Mouse (Mus musculus): ENCODE data around the gene Manbal. TPM values are rescaled to one million over a fixed set of nuclear protein-coding genes. Genes with fewer than 3 reads are reported as not detected.

Manbal gene
- polyA plus RNA-seq, 1 experiment from 2014 or later = 36.2 TPM

- 43% methylated on average over 5 of the region's 5 CpGs for WGBS
- no peaks in the 10 kb centered on the region for H3K9me3 ChIP-seq (ENCODE audit: control insufficient read depth, low read length)
- no peaks in the 10 kb centered on the region for H3K36me3 ChIP-seq (ENCODE audit: control insufficient read depth, insufficient read depth, low read length)
These were observed 28.7 kb upstream of the Manbal start for GRCm38 (mm10) chr2:157338663-157339062.

GRCm38 (mm10) chr2:157339532-157339931 lies 27.9 kb upstream of the Manbal start:
- Histone ChIP-seq H3K4me1 (replicated peaks; ENCODE audit: control insufficient read depth, insufficient read depth, low read length) (peaks cover 14% of the 10 kb centered on the region), H3K27ac (ENCODE audit: low read depth, low read length) (peak overlapping the region; percentile 88), H3K4me2 (replicated peaks; ENCODE audit: low read depth, low read length) (no peak overlapping the region), H3K9ac (ENCODE audit: low read depth, low read length) (peak overlapping the region; percentile 38; the same call in 1 of the 2 replicates), H3K4me3 (ENCODE audit: low read depth, low read length) (no peak overlapping the region), H3K27me3 (ENCODE audit: control insufficient read depth, insufficient read depth, low read length) (no peaks in the 10 kb centered on the region), H3K36me3 (ENCODE audit: control insufficient read depth, insufficient read depth, low read length) (no peaks in the 10 kb centered on the region), H3K9me3 (ENCODE audit: control insufficient read depth, low read length) (no peaks in the 10 kb centered on the region)
- no peak for ATAC-seq (ENCODE audit: low FRiP score)
- WGBS = 73% methylated on average over 7 of the region's 7 CpGs
- no peak for DNase-seq (ENCODE audit: low spot score)

More at GRCm38 (mm10) chr2:157338663-157339062, 28.7 kb upstream of the Manbal start:
- ATAC-seq (ENCODE audit: low FRiP score) = no peak
- Histone ChIP-seq H3K4me3 (ENCODE audit: low read depth, low read length) (no peak overlapping the region), H3K4me2 (replicated peaks; ENCODE audit: low read depth, low read length) (no peak overlapping the region), H3K27me3 (ENCODE audit: control insufficient read depth, insufficient read depth, low read length) (no peaks in the 10 kb centered on the region), H3K9ac (ENCODE audit: low read depth, low read length) (no peak overlapping the region), H3K4me1 (replicated peaks; ENCODE audit: control insufficient read depth, insufficient read depth, low read length) (peaks cover 14% of the 10 kb centered on the region), H3K27ac (ENCODE audit: low read depth, low read length) (no peak overlapping the region)
- DNase-seq (ENCODE audit: low spot score) = peak; percentile 88

- no peak overlapping the region for H3K4me3 ChIP-seq (ENCODE audit: low read depth, low read length)
- H3K27me3 ChIP-seq (ENCODE audit: control insufficient read depth, insufficient read depth, low read length) = no peaks in the 10 kb centered on the region
- H3K9me3 ChIP-seq (ENCODE audit: control insufficient read depth, low read length) = no peaks in the 10 kb centered on the region
- DNase-seq (ENCODE audit: low spot score) (peak; percentile 66), ATAC-seq (ENCODE audit: low FRiP score) (peak; percentile 52)
- no peak overlapping the region for H3K4me2 ChIP-seq (replicated peaks; ENCODE audit: low read depth, low read length)
- H3K36me3 ChIP-seq (ENCODE audit: control insufficient read depth, insufficient read depth, low read length) = no peaks in the 10 kb centered on the region
- H3K27ac ChIP-seq (ENCODE audit: low read depth, low read length) = peak overlapping the region; percentile 88
- WGBS = 13% methylated on average over 7 of the region's 7 CpGs
- peak overlapping the region; percentile 32 for H3K9ac ChIP-seq (ENCODE audit: low read depth, low read length)
- H3K4me1 ChIP-seq (replicated peaks; ENCODE audit: control insufficient read depth, insufficient read depth, low read length) = peaks cover 14% of the 10 kb centered on the region
These were observed 27.1 kb upstream of the Manbal start for GRCm38 (mm10) chr2:157340221-157340741.

GRCm38 (mm10) chr2:157341554-157342270 lies 25.7 kb upstream of the Manbal start:
- Histone ChIP-seq H3K4me2 (replicated peaks; ENCODE audit: low read depth, low read length) (no peak overlapping the region), H3K27ac (ENCODE audit: low read depth, low read length) (peak overlapping the region; percentile 88), H3K4me3 (ENCODE audit: low read depth, low read length) (no peak overlapping the region), H3K9ac (ENCODE audit: low read depth, low read length) (peak overlapping the region; percentile 46), H3K9me3 (ENCODE audit: control insufficient read depth, low read length) (no peaks in the 10 kb centered on the region), H3K4me1 (replicated peaks; ENCODE audit: control insufficient read depth, insufficient read depth, low read length) (peaks cover 14% of the 10 kb centered on the region), H3K36me3 (ENCODE audit: control insufficient read depth, insufficient read depth, low read length) (no peaks in the 10 kb centered on the region), H3K27me3 (ENCODE audit: control insufficient read depth, insufficient read depth, low read length) (no peaks in the 10 kb centered on the region)
- peak; percentile 30; the same call in 1 of the 2 replicates for ATAC-seq (ENCODE audit: low FRiP score)
- 44% methylated on average over 11 of the region's 11 CpGs for WGBS
- peak; percentile 93 for DNase-seq (ENCODE audit: low spot score)

GRCm38 (mm10) chr2:157342328-157342926 lies 25.0 kb upstream of the Manbal start:
- DNase-seq (ENCODE audit: low spot score) = no peak
- no peak overlapping the region for H3K4me2 ChIP-seq (replicated peaks; ENCODE audit: low read depth, low read length)
- no peak for ATAC-seq (ENCODE audit: low FRiP score)

GRCm38 (mm10) chr2:157343337-157343736 lies 24.1 kb upstream of the Manbal start:
- Histone ChIP-seq H3K4me1 (replicated peaks; ENCODE audit: control insufficient read depth, insufficient read depth, low read length) (peaks cover 16% of the 10 kb centered on the region), H3K36me3 (ENCODE audit: control insufficient read depth, insufficient read depth, low read length) (no peaks in the 10 kb centered on the region), H3K27ac (ENCODE audit: low read depth, low read length) (no peak overlapping the region), H3K9me3 (ENCODE audit: control insufficient read depth, low read length) (no peaks in the 10 kb centered on the region), H3K9ac (ENCODE audit: low read depth, low read length) (no peak overlapping the region), H3K4me3 (ENCODE audit: low read depth, low read length) (no peak overlapping the region), H3K4me2 (replicated peaks; ENCODE audit: low read depth, low read length) (no peak overlapping the region), H3K27me3 (ENCODE audit: control insufficient read depth, insufficient read depth, low read length) (no peaks in the 10 kb centered on the region)
- DNase-seq (ENCODE audit: low spot score) = no peak
- ATAC-seq (ENCODE audit: low FRiP score) = no peak
- 57% methylated on average over 6 of the region's 6 CpGs for WGBS

More at GRCm38 (mm10) chr2:157342328-157342926, 25.0 kb upstream of the Manbal start:
- H3K27me3 ChIP-seq (ENCODE audit: control insufficient read depth, insufficient read depth, low read length) = no peaks in the 10 kb centered on the region
- H3K9me3 ChIP-seq (ENCODE audit: control insufficient read depth, low read length) = no peaks in the 10 kb centered on the region
- no peak overlapping the region for H3K4me3 ChIP-seq (ENCODE audit: low read depth, low read length)
- no peaks in the 10 kb centered on the region for H3K36me3 ChIP-seq (ENCODE audit: control insufficient read depth, insufficient read depth, low read length)
- peak overlapping the region; percentile 73 for H3K27ac ChIP-seq (ENCODE audit: low read depth, low read length)
- 43% methylated on average over 5 of the region's 5 CpGs for WGBS
- peaks cover 14% of the 10 kb centered on the region for H3K4me1 ChIP-seq (replicated peaks; ENCODE audit: control insufficient read depth, insufficient read depth, low read length)
- peak overlapping the region; percentile 46 for H3K9ac ChIP-seq (ENCODE audit: low read depth, low read length)

GRCm38 (mm10) chr2:157347361-157348159 lies 19.8 kb upstream of the Manbal start, which contains the start of gene Ghrh:
Gene Ghrh (minus strand): TSS chr2:157347506.
- DNase-seq (ENCODE audit: low spot score) = no peak
- Histone ChIP-seq H3K4me3 (ENCODE audit: low read depth, low read length) (no peak within 1 kb of the TSS), H3K9ac (ENCODE audit: low read depth, low read length) (peak within 1 kb of the TSS; percentile 42; the same call in 1 of the 2 replicates)

GRCm38 (mm10) chr2:157349121-157349778 lies 18.1 kb upstream of the Manbal start:
- Histone ChIP-seq H3K36me3 (ENCODE audit: control insufficient read depth, insufficient read depth, low read length) (no peaks in the 10 kb centered on the region), H3K4me2 (replicated peaks; ENCODE audit: low read depth, low read length) (no peak overlapping the region), H3K4me1 (replicated peaks; ENCODE audit: control insufficient read depth, insufficient read depth, low read length) (peaks cover 5% of the 10 kb centered on the region), H3K9me3 (ENCODE audit: control insufficient read depth, low read length) (no peaks in the 10 kb centered on the region), H3K9ac (ENCODE audit: low read depth, low read length) (no peak overlapping the region), H3K4me3 (ENCODE audit: low read depth, low read length) (no peak overlapping the region), H3K27ac (ENCODE audit: low read depth, low read length) (peak overlapping the region; percentile 34), H3K27me3 (ENCODE audit: control insufficient read depth, insufficient read depth, low read length) (no peaks in the 10 kb centered on the region)
- peak; percentile 38 for DNase-seq (ENCODE audit: low spot score)
- peak; percentile 61 for ATAC-seq (ENCODE audit: low FRiP score)
- whole genome bisulfite sequencing = 52% methylated on average over 12 of the region's 12 CpGs

More at GRCm38 (mm10) chr2:157347361-157348159, 19.8 kb upstream of the Manbal start, which contains the start of gene Ghrh:
- Histone ChIP-seq H3K27ac (ENCODE audit: low read depth, low read length) (peak within 1 kb of the TSS; percentile 68; the same call in 1 of the 2 replicates), H3K9me3 (ENCODE audit: control insufficient read depth, low read length) (no peaks in the 10 kb centered on the region), H3K4me1 (replicated peaks; ENCODE audit: control insufficient read depth, insufficient read depth, low read length) (peaks cover 5% of the 10 kb centered on the region), H3K36me3 (ENCODE audit: control insufficient read depth, insufficient read depth, low read length) (no peaks in the 10 kb centered on the region), H3K4me2 (replicated peaks; ENCODE audit: low read depth, low read length) (no peak within 1 kb of the TSS), H3K27me3 (ENCODE audit: control insufficient read depth, insufficient read depth, low read length) (no peaks in the 10 kb centered on the region)
- no peak for ATAC-seq (ENCODE audit: low FRiP score)
- 65% methylated on average over 26 of the region's 26 CpGs for WGBS

Measured in hindbrain, embryonic 11.5 days (tissue).